Mouse (Mus musculus): ENCODE results near the gene Pctp. TPM values are rescaled to one million over a fixed set of nuclear protein-coding genes. Genes with fewer than 3 reads are reported as not detected.

Gene Pctp
- total and polyA plus RNA-seq, 2 experiments = 18.5 to 63.1 TPM

- peak overlapping the region; percentile 66 for H3K27ac ChIP-seq (replicated peaks; ENCODE audit: insufficient read depth, low read depth, low read length)
- no peaks in the 10 kb centered on the region for H3K27me3 ChIP-seq (ENCODE audit: control insufficient read depth, insufficient read depth, low read length)
- H3K4me3 ChIP-seq (ENCODE audit: insufficient read depth, low read depth, low read length) = no peak overlapping the region
- peak; percentile 80 for DNase-seq (ENCODE audit: extremely low read depth, low read depth, low spot score)
- H3K36me3 ChIP-seq (ENCODE audit: control insufficient read depth, insufficient read depth, low read length) = no peaks in the 10 kb centered on the region
- TF ChIP-seq CTCF (IDR thresholded peaks at IDR 0.05; ENCODE audit: low read depth, low read length) = no peak
- no peak for TF ChIP-seq POLR2A (IDR thresholded peaks at IDR 0.05; ENCODE audit: extremely low read depth, insufficient read depth, low read length)
- no peaks in the 10 kb centered on the region for H3K79me2 ChIP-seq (ENCODE audit: control insufficient read depth, insufficient read depth, low read length)
- WGBS = 39% methylated on average over 18 of the region's 18 CpGs
- peaks cover 61% of the 10 kb centered on the region for H3K4me1 ChIP-seq (ENCODE audit: control insufficient read depth, insufficient read depth, low read length)
- 0 out of 2 replicates have a peak overlapping the region, but pooled peaks have one; percentile 5 for H3K9ac ChIP-seq (ENCODE audit: low read depth, low read length)
These were observed 3.5 kb downstream of the Pctp start for GRCm38 (mm10) chr11:89998996-89999770.

- no peaks in the 10 kb centered on the region for H3K27me3 ChIP-seq (ENCODE audit: control insufficient read depth, insufficient read depth, low read length)
- WGBS = 33% methylated on average over 7 of the region's 7 CpGs
- no peak overlapping the region for H3K4me3 ChIP-seq (ENCODE audit: insufficient read depth, low read depth, low read length)
- H3K36me3 ChIP-seq (ENCODE audit: control insufficient read depth, insufficient read depth, low read length) = no peaks in the 10 kb centered on the region
- H3K4me1 ChIP-seq (ENCODE audit: control insufficient read depth, insufficient read depth, low read length) = peaks cover 60% of the 10 kb centered on the region
- no peak for TF ChIP-seq POLR2A (IDR thresholded peaks at IDR 0.05; ENCODE audit: extremely low read depth, insufficient read depth, low read length)
- TF ChIP-seq CTCF (IDR thresholded peaks at IDR 0.05; ENCODE audit: low read depth, low read length) = no peak
- no peak overlapping the region for H3K9ac ChIP-seq (ENCODE audit: low read depth, low read length)
- DNase-seq (ENCODE audit: extremely low read depth, low read depth, low spot score) = peak; percentile 92
- H3K27ac ChIP-seq (replicated peaks; ENCODE audit: insufficient read depth, low read depth, low read length) = peak overlapping the region; percentile 57
- no peaks in the 10 kb centered on the region; the same call in 1 of the 2 replicates for H3K79me2 ChIP-seq (ENCODE audit: control insufficient read depth, insufficient read depth, low read length)
These were observed 5.8 kb downstream of the Pctp start for GRCm38 (mm10) chr11:89996856-89997255.

GRCm38 (mm10) chr11:89996406-89996805 lies 6.3 kb downstream of the Pctp start:
- no peak for DNase-seq (ENCODE audit: extremely low read depth, low read depth, low spot score)
- no peaks in the 10 kb centered on the region; the same call in 1 of the 2 replicates for H3K79me2 ChIP-seq (ENCODE audit: control insufficient read depth, insufficient read depth, low read length)
- 93% methylated on average over 4 of the region's 4 CpGs for WGBS
- peak overlapping the region; percentile 43 for H3K27ac ChIP-seq (replicated peaks; ENCODE audit: insufficient read depth, low read depth, low read length)
- H3K36me3 ChIP-seq (ENCODE audit: control insufficient read depth, insufficient read depth, low read length) = no peaks in the 10 kb centered on the region
- peaks cover 58% of the 10 kb centered on the region for H3K4me1 ChIP-seq (ENCODE audit: control insufficient read depth, insufficient read depth, low read length)
- H3K4me3 ChIP-seq (ENCODE audit: insufficient read depth, low read depth, low read length) = no peak overlapping the region
- H3K9ac ChIP-seq (ENCODE audit: low read depth, low read length) = no peak overlapping the region
- H3K27me3 ChIP-seq (ENCODE audit: control insufficient read depth, insufficient read depth, low read length) = no peaks in the 10 kb centered on the region
- TF ChIP-seq POLR2A (IDR thresholded peaks at IDR 0.05; ENCODE audit: extremely low read depth, insufficient read depth, low read length) (no peak), CTCF (IDR thresholded peaks at IDR 0.05; ENCODE audit: low read depth, low read length) (no peak)

GRCm38 (mm10) chr11:89995596-89995995 lies 7.1 kb downstream of the Pctp start:
- Histone ChIP-seq H3K27ac (replicated peaks; ENCODE audit: insufficient read depth, low read depth, low read length) (peak overlapping the region; percentile 90), H3K4me1 (ENCODE audit: control insufficient read depth, insufficient read depth, low read length) (peaks cover 59% of the 10 kb centered on the region), H3K79me2 (ENCODE audit: control insufficient read depth, insufficient read depth, low read length) (no peaks in the 10 kb centered on the region; the same call in 1 of the 2 replicates), H3K27me3 (ENCODE audit: control insufficient read depth, insufficient read depth, low read length) (no peaks in the 10 kb centered on the region), H3K4me3 (ENCODE audit: insufficient read depth, low read depth, low read length) (no peak overlapping the region), H3K9ac (ENCODE audit: low read depth, low read length) (no peak overlapping the region), H3K36me3 (ENCODE audit: control insufficient read depth, insufficient read depth, low read length) (no peaks in the 10 kb centered on the region)
- TF ChIP-seq CTCF (IDR thresholded peaks at IDR 0.05; ENCODE audit: low read depth, low read length) (no peak), POLR2A (IDR thresholded peaks at IDR 0.05; ENCODE audit: extremely low read depth, insufficient read depth, low read length) (no peak)
- DNase-seq (ENCODE audit: extremely low read depth, low read depth, low spot score) = peak; percentile 94
- WGBS = 26% methylated on average over 5 of the region's 5 CpGs

- peaks cover 53% of the 10 kb centered on the region for H3K4me1 ChIP-seq (ENCODE audit: control insufficient read depth, insufficient read depth, low read length)
- TF ChIP-seq CTCF (IDR thresholded peaks at IDR 0.05; ENCODE audit: low read depth, low read length) (no peak), POLR2A (IDR thresholded peaks at IDR 0.05; ENCODE audit: extremely low read depth, insufficient read depth, low read length) (no peak)
- DNase-seq (ENCODE audit: extremely low read depth, low read depth, low spot score) = peak; percentile 93
- no peak overlapping the region for H3K9ac ChIP-seq (ENCODE audit: low read depth, low read length)
- no peaks in the 10 kb centered on the region; the same call in 1 of the 2 replicates for H3K79me2 ChIP-seq (ENCODE audit: control insufficient read depth, insufficient read depth, low read length)
- H3K27me3 ChIP-seq (ENCODE audit: control insufficient read depth, insufficient read depth, low read length) = no peaks in the 10 kb centered on the region
- H3K27ac ChIP-seq (replicated peaks; ENCODE audit: insufficient read depth, low read depth, low read length) = peak overlapping the region; percentile 90
- no peak overlapping the region for H3K4me3 ChIP-seq (ENCODE audit: insufficient read depth, low read depth, low read length)
- H3K36me3 ChIP-seq (ENCODE audit: control insufficient read depth, insufficient read depth, low read length) = no peaks in the 10 kb centered on the region
- 10% methylated on average over 2 of the region's 2 CpGs for WGBS
These were observed 8.0 kb downstream of the Pctp start for GRCm38 (mm10) chr11:89994706-89995105.

GRCm38 (mm10) chr11:89991661-89992060 lies 11.0 kb downstream of the Pctp start:
- H3K27me3 ChIP-seq (ENCODE audit: control insufficient read depth, insufficient read depth, low read length) = no peaks in the 10 kb centered on the region
- DNase-seq (ENCODE audit: extremely low read depth, low read depth, low spot score) = peak; percentile 93
- H3K4me1 ChIP-seq (ENCODE audit: control insufficient read depth, insufficient read depth, low read length) = peaks cover 34% of the 10 kb centered on the region
- H3K9ac ChIP-seq (ENCODE audit: low read depth, low read length) = no peak overlapping the region
- no peak for TF ChIP-seq POLR2A (IDR thresholded peaks at IDR 0.05; ENCODE audit: extremely low read depth, insufficient read depth, low read length)
- no peak for TF ChIP-seq CTCF (IDR thresholded peaks at IDR 0.05; ENCODE audit: low read depth, low read length)
- H3K36me3 ChIP-seq (ENCODE audit: control insufficient read depth, insufficient read depth, low read length) = peaks cover 3% of the 10 kb centered on the region; the same call in 1 of the 2 replicates
- H3K27ac ChIP-seq (replicated peaks; ENCODE audit: insufficient read depth, low read depth, low read length) = 0 out of 2 replicates have a peak overlapping the region, but pooled peaks have one; percentile 28
- no peaks in the 10 kb centered on the region; the same call in 1 of the 2 replicates for H3K79me2 ChIP-seq (ENCODE audit: control insufficient read depth, insufficient read depth, low read length)
- H3K4me3 ChIP-seq (ENCODE audit: insufficient read depth, low read depth, low read length) = no peak overlapping the region
